Mouse (Mus musculus): ENCODE data around the gene Capn12.

Capn12 gene

DNA sequence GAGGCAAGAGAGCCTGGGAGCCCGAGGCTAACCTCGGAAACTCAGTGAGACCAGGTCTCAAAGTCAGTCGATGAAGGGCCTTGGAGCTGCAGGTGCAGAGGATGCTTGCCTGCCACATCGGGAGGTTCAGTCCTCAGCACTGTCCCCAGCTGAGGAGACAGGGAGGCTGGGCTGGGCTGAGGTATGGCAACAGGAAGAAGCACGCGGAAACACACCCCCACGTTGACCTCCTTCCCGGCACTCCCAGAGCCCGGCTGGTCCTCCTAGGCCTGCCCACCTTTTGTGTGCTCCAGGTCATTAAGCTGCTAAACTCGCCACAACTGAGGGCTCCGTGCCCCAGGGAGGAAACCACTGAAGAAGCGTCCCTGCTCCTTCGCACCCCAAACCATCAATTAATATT lies at the start of gene Capn12:
Gene Capn12, plus strand, starts transcription at position 224 of the 400 bp plus-strand sequence.
- no peak for DNase-seq (ENCODE audit: low read depth, low spot score)

GRCm38 (mm10) chr7:28832137-28832536 lies 49.1 kb upstream of the Capn12 start:
- DNase-seq (ENCODE audit: low read depth, low spot score): no peak

GRCm38 (mm10) chr7:28833723-28834347 lies 47.4 kb upstream of the Capn12 start, which contains the start of gene Lgals4:
TSS of gene Lgals4 (plus strand) at chr7:28833854.
- no peak for DNase-seq (ENCODE audit: low read depth, low spot score)

DNA sequence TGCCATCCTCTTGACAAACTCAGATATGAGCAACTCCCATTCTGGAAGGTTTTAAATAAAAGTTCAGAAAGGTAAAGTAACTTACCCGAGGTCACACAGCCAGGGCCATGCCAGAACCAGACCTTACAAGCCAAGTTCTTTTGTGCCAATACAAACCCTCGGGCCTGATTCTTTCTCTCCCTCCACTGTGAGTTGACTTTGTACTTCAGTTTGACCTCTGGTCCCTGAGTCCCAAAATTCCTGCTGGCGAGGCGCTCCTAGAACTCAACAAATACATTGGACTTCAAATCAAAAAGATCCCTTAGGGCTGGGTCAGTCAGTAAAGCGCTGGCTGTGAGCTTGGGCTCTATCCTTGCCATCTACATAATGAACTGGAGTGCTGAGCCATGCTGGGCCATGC lies 44.3 kb upstream of the Capn12 start:
- DNase-seq (ENCODE audit: low read depth, low spot score): no peak

- DNase-seq (ENCODE audit: low read depth, low spot score): no peak
Measured at GRCm38 (mm10) chr7:28838331-28838730, 42.9 kb upstream of the Capn12 start.

- DNase-seq (ENCODE audit: low read depth, low spot score): no peak
Measured at GRCm38 (mm10) chr7:28847273-28847672, 33.9 kb upstream of the Capn12 start.

DNA sequence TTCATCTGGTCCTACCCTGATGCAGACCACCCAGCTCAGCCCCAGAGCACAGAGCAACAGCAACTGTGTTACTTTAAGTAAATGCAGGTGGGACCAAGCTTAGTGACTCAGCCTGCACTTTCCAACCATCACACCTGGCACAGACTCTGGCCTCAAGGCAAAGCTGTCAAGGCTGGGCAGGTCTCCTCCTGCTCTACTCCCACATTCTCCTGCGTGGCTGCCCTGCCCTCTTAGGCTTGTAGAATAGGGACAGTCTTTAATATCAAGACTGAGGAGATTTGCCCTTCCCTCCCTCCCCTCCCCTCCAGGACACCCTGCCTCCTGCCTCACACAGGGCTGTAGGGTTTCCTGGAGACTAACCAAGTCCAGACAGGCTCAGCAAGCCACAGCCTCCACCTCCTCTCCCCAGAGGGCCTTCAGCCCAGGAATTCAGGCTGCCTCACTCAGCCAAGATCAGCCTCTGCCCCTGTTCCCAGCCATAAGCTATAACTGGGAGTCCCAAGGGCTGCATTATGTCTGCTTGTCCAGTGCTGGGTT lies 31.5 kb upstream of the Capn12 start:
- DNase-seq (ENCODE audit: low read depth, low spot score): no peak

DNA sequence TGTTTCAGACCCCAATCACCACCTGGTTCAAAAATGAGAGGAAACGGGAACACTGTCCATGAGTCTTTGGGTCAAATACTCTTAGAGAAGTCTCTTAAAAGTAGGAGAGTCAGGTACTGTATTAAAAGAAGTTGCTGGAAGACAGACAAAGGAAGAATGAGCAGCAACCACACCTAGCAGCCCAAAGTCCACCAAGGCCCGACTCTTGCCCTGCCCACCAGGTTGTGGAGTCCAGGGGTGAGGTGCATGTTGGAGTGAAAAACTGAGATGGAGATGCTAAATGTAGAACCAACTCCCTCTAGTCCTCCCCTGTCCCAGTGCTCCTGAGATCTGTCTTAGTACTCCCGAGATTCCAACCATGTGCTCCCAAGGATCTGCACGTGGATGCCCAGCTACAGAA lies 30.6 kb upstream of the Capn12 start:
- no peak for DNase-seq (ENCODE audit: low read depth, low spot score)

- DNase-seq (ENCODE audit: low read depth, low spot score): no peak
Measured at GRCm38 (mm10) chr7:28859953-28860352, 21.3 kb upstream of the Capn12 start.

GRCm38 (mm10) chr7:28860898-28861297 lies 20.3 kb upstream of the Capn12 start:
- DNase-seq (ENCODE audit: low read depth, low spot score): peak; percentile 27

DNA sequence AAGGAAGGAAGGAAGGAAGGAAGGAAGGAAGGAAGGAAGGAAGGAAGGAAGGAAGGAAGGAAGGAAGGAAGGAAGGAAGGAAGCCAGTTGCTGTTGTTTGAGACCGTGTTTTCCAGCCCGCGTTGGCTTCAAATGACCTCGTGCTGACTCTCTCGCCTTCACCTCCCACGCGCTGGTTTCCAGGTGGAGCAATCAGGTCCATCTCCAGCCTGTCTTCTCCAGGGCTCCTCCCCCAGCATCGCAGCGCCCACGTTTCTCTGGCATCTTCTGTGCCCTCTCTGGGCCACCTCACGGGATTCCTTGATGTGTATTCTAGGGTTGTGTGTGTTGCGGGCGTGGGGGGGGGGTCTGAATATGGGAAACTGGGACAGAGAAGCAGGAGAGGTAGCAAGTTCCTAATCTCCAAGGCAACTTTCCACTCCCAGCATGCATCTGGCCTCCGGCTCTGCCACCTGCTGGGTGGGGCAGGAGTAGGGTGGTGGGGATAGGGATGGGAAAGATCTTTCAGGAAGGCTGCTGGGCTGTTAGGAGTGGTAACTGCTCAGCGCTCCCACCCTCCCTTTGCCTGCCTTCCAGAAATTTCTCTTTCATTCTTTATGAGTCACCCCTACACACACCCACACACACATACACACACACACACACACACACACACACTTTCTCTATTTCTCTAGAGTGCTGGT lies 18.3 kb upstream of the Capn12 start:
- peak; percentile 66 for DNase-seq (ENCODE audit: low read depth, low spot score)

GRCm38 (mm10) chr7:28863540-28863939 lies 17.7 kb upstream of the Capn12 start, which contains the start of gene Lgals7:
TSS of gene Lgals7 (plus strand) at chr7:28863853.
- DNase-seq (ENCODE audit: low read depth, low spot score): peak; percentile 67

GRCm38 (mm10) chr7:28864288-28864750 lies 16.9 kb upstream of the Capn12 start:
- peak; percentile 24 for DNase-seq (ENCODE audit: low read depth, low spot score)

DNA sequence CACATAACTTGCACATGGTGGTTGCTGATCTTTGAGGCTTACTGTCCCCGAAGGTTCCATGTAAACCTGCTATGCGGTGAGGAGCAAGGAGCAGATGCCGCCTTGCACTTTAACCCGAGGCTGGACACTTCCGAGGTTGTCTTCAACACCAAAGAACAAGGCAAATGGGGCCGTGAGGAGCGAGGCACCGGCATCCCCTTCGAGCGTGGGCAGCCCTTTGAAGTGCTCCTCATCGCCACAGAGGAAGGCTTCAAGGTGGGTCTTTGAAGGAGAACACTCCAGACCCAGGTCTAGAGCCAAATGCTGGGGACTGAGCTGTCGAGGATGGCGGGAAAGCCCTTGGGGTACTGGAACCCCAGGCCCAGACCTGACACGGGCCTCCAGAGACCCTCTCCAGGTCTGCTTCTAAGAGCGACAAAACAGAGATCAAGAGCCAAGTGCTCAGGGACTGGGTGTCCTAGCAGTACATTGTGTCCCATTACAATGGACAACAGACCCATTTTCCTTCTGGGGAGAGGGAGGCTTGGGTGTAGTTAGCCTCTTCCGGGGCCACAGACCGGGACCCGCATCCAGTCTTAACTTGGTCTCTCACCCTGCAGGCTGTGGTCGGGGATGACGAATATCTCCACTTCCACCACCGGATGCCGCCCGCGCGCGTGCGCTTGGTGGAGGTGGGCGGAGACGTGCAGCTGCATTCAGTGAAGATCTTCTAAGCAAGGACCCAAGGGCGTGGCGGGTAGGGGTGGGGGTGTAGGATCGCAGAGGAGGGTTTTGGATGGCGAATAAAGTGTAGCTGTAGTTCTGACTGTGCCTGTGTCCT lies 15.5 kb upstream of the Capn12 start:
- peak; percentile 98 for DNase-seq (ENCODE audit: low read depth, low spot score)

- DNase-seq (ENCODE audit: low read depth, low spot score): peak; percentile 40
Measured at GRCm38 (mm10) chr7:28866769-28867507, 14.3 kb upstream of the Capn12 start.

DNA sequence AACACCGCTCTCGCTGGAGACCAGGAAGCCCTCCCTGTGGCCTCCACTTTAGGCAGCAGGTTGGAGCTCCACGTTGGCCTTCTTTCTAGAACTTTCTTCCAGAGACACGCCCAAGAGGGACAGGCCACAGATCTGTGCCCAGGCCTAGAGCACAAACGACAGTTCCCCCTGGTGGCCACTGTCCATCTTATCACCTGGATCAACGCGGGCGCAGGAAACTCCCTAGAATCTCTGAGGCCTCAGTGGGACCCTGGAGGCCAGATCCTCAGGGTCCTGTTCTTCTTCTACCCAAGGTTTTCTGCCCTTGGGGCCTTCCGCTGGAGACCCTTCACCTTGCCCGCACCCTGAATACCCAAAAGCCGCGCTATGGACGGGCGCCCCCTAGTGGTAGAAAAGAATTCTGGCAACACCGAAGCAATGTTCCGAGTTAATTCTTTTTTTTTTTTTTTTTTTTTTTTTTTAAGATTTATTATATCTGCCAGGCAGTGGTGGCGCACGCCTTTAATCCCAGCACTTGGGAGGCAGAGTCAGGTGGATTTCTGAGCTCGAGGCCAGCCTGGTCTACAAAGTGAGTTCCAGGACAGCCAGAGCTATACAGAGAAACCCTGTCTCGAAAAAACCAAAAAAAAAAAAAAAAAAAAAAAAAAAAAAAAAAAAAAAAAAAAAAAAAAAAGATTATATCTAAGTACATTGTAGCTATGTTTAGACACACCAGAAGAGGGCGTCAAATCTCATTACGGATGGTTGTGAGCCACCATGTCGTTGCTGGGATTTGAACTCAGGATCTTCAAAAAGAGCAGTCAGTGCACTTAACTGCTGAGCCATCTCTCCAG lies 13.5 kb upstream of the Capn12 start:
- peak; percentile 88 for DNase-seq (ENCODE audit: low read depth, low spot score)

- DNase-seq (ENCODE audit: low read depth, low spot score): no peak
Measured at GRCm38 (mm10) chr7:28870901-28871664, 10.1 kb upstream of the Capn12 start.

GRCm38 (mm10) chr7:28874565-28874964 lies 6.7 kb upstream of the Capn12 start:
- no peak for DNase-seq (ENCODE audit: low read depth, low spot score)

GRCm38 (mm10) chr7:28876099-28876498 lies 5.1 kb upstream of the Capn12 start:
- no peak for DNase-seq (ENCODE audit: low read depth, low spot score)

- no peak for DNase-seq (ENCODE audit: low read depth, low spot score)
Measured at GRCm38 (mm10) chr7:28877155-28877554, 4.1 kb upstream of the Capn12 start.

Data from CD4-positive helper T cell, adult 2 months (primary cell).